Mouse (Mus musculus) MEL (cell line): ENCODE measurements around the gene Zmynd12. TPM values are rescaled to one million over a fixed set of nuclear protein-coding genes. Genes with fewer than 3 reads are reported as not detected.

Source experiments
- DNase-seq: peaks from one replicate; pipeline ENCODE4 v3.0.0; 2011; ENCODE audit warnings: low read depth, low spot score
- H3K27ac ChIP-seq: 2 replicates; pipeline ENCODE4 v1.5.1; 2012; ENCODE audit warnings: low read depth, mild to moderate bottlenecking, control low read depth, low read length, moderate library complexity; ENCODE audit not compliant: control insufficient read depth
- H3K27me3 ChIP-seq, 2 experiments: fragments of 150-350 bp in 1 of 2; sonication (generic) in 1 of 2; 2 replicates each; pipeline ENCODE4 v1.6.1; 2012; ENCODE audit warnings: low read length in 2 of 2, mild to moderate bottlenecking in 2 of 2, improper control_type of control experiment in 1 of 2, moderate library complexity in 1 of 2; ENCODE audit not compliant: insufficient read depth in 2 of 2, control insufficient read depth in 1 of 2
- H3K36me3 ChIP-seq, 2 experiments: 2 replicates each; pipeline ENCODE4 v1.6.1; 2012 to 2014; ENCODE audit warnings: low read length in 2 of 2, improper control_type of control experiment in 1 of 2, inconsistent platforms in 1 of 2, mild to moderate bottlenecking in 1 of 2; ENCODE audit not compliant: insufficient read depth in 2 of 2, control insufficient read depth in 1 of 2
- H3K4me1 ChIP-seq, 2 experiments: fragments of 150-350 bp in 1 of 2; sonication (generic) in 1 of 2; 2 replicates each; pipeline ENCODE4 v1.6.1; 2012; ENCODE audit warnings: low read length in 2 of 2, improper control_type of control experiment in 1 of 2, mild to moderate bottlenecking in 1 of 2; ENCODE audit not compliant: insufficient read depth in 2 of 2, control insufficient read depth in 1 of 2
- H3K4me3 ChIP-seq, 2 experiments: fragments of 150-350 bp in 1 of 2; sonication (generic) in 1 of 2; 2 replicates each; pipeline ENCODE4 v1.5.1; 2012; ENCODE audit warnings: low read depth in 2 of 2, low read length in 2 of 2, mild to moderate bottlenecking in 2 of 2, moderate library complexity in 2 of 2, control low read depth in 1 of 2, improper control_type of control experiment in 1 of 2; ENCODE audit not compliant: control insufficient read depth in 1 of 2, insufficient read depth in 1 of 2
- H3K79me2 ChIP-seq: 2 replicates; pipeline ENCODE4 v1.6.1; 2012; ENCODE audit warnings: mild to moderate bottlenecking, low read length, moderate library complexity; ENCODE audit not compliant: control insufficient read depth, poor library complexity, insufficient read depth
- H3K9ac ChIP-seq: 2 replicates; pipeline ENCODE4 v1.6.1; 2012; ENCODE audit warnings: low read depth, mild to moderate bottlenecking, control low read depth, low read length, moderate library complexity; ENCODE audit not compliant: control insufficient read depth, poor library complexity, severe bottlenecking
- H3K9me3 ChIP-seq: fragments of 150-350 bp; sonication (generic); replicated peaks from 2 replicates; pipeline ENCODE4 v1.6.1; 2012; ENCODE audit warnings: mild to moderate bottlenecking, low read length, improper control_type of control experiment, moderate library complexity; ENCODE audit not compliant: insufficient read depth
- BHLHE40 ChIP-seq: IDR thresholded peaks from 2 replicates; pipeline ENCODE4 v1.6.1; 2012; ENCODE audit warnings: low read depth, mild to moderate bottlenecking, inconsistent platforms, low read length, improper control_type of control experiment, borderline replicate concordance
- CHD1 ChIP-seq: IDR thresholded peaks from 2 replicates; pipeline ENCODE4 v1.6.1; 2012; ENCODE audit warnings: low read depth, mild to moderate bottlenecking, inconsistent platforms, low read length, improper control_type of control experiment
- CHD2 ChIP-seq: IDR thresholded peaks from 2 replicates; pipeline ENCODE4 v1.6.1; 2011; ENCODE audit warnings: low read length, improper control_type of control experiment
- CTCF ChIP-seq, 3 experiments: IDR thresholded peaks in 2 of 3; conservative IDR thresholded peaks in 1 of 3; 2 replicates each; pipeline ENCODE4 v1.5.1; 2011 to 2012; ENCODE audit warnings: low read length in 3 of 3, low read depth in 2 of 3, mild to moderate bottlenecking in 2 of 3, improper control_type of control experiment in 1 of 3, inconsistent platforms in 1 of 3, mixed read lengths in 1 of 3, moderate library complexity in 1 of 3; ENCODE audit not compliant: control insufficient read depth in 1 of 3, insufficient read depth in 1 of 3, poor library complexity in 1 of 3, severe bottlenecking in 1 of 3
- E2F4 ChIP-seq: IDR thresholded peaks from 2 replicates; pipeline ENCODE4 v1.6.1; 2011; ENCODE audit warnings: low read depth, low read length, improper control_type of control experiment, borderline replicate concordance
- ELF1 ChIP-seq: IDR thresholded peaks from 2 replicates; pipeline ENCODE4 v1.6.1; 2014; ENCODE audit warnings: low read depth, mild to moderate bottlenecking, inconsistent platforms, low read length, improper control_type of control experiment, moderate library complexity
- EP300 ChIP-seq, 2 experiments: IDR thresholded peaks; 2 replicates each; pipeline ENCODE4 v1.6.1; 2011; ENCODE audit warnings: improper control_type of control experiment in 2 of 2, low read length in 2 of 2, low read depth in 1 of 2, mild to moderate bottlenecking in 1 of 2
- ETS1 ChIP-seq: IDR thresholded peaks from 2 replicates; pipeline ENCODE4 v1.6.1; 2012; ENCODE audit warnings: low read depth, mild to moderate bottlenecking, inconsistent platforms, low read length, improper control_type of control experiment, moderate library complexity
- GATA1 ChIP-seq: IDR thresholded peaks from 2 replicates; pipeline ENCODE4 v1.6.1; 2011; ENCODE audit warnings: low read depth, low read length, improper control_type of control experiment
- HCFC1 ChIP-seq: IDR thresholded peaks from 2 replicates; pipeline ENCODE4 v1.6.1; 2012; ENCODE audit warnings: low read depth, mild to moderate bottlenecking, inconsistent platforms, low read length, improper control_type of control experiment, moderate library complexity
- JUND ChIP-seq: IDR thresholded peaks from 2 replicates; pipeline ENCODE4 v1.6.1; 2011; ENCODE audit warnings: low read depth, mild to moderate bottlenecking, improper control_type of control experiment, low read length
- MAFK ChIP-seq: IDR thresholded peaks from 2 replicates; pipeline ENCODE4 v1.6.1; 2011; ENCODE audit warnings: low read depth, mild to moderate bottlenecking, low read length, improper control_type of control experiment, borderline replicate concordance
- MAZ ChIP-seq: IDR thresholded peaks from 2 replicates; pipeline ENCODE4 v1.6.1; 2012; ENCODE audit warnings: low read depth, mild to moderate bottlenecking, inconsistent platforms, low read length, improper control_type of control experiment
- MEF2A ChIP-seq: IDR thresholded peaks from 2 replicates; pipeline ENCODE4 v1.6.1; 2014; ENCODE audit warnings: low read depth, mild to moderate bottlenecking, inconsistent platforms, low read length, improper control_type of control experiment; ENCODE audit not compliant: poor library complexity, insufficient replicate concordance, severe bottlenecking; ENCODE audit errors: extremely low read depth
- POLR2A ChIP-seq, 2 experiments: IDR thresholded peaks; 2 replicates each; pipeline ENCODE4 v1.6.1; 2011 to 2012; ENCODE audit warnings: low read length in 2 of 2, mild to moderate bottlenecking in 2 of 2, control low read depth in 1 of 2, improper control_type of control experiment in 1 of 2, low read depth in 1 of 2, moderate library complexity in 1 of 2; ENCODE audit not compliant: control insufficient read depth in 1 of 2, insufficient read depth in 1 of 2, poor library complexity in 1 of 2
- POLR2AphosphoS5 ChIP-seq: IDR thresholded peaks from 2 replicates; pipeline ENCODE4 v1.6.1; 2012; ENCODE audit warnings: low read depth, borderline replicate concordance, mild to moderate bottlenecking, inconsistent platforms, low read length, moderate library complexity, mixed read lengths
- RAD21 ChIP-seq: IDR thresholded peaks from 2 replicates; pipeline ENCODE4 v1.6.1; 2011; ENCODE audit warnings: mild to moderate bottlenecking, low read depth, low read length, improper control_type of control experiment
- SIN3A ChIP-seq: IDR thresholded peaks from 2 replicates; pipeline ENCODE4 v1.6.1; 2012; ENCODE audit warnings: low read length, improper control_type of control experiment, inconsistent platforms
- SMC3 ChIP-seq: IDR thresholded peaks from 2 replicates; pipeline ENCODE4 v1.6.1; 2011; ENCODE audit warnings: low read depth, low read length, improper control_type of control experiment
- TAL1 ChIP-seq: IDR thresholded peaks from 2 replicates; pipeline ENCODE4 v1.6.1; 2012; ENCODE audit warnings: mild to moderate bottlenecking, inconsistent platforms, low read length, moderate library complexity, mixed read lengths
- TBP ChIP-seq: IDR thresholded peaks from 2 replicates; pipeline ENCODE4 v1.8.0; 2011; ENCODE audit warnings: low read depth, low read length, improper control_type of control experiment
- TCF12 ChIP-seq: IDR thresholded peaks from 2 replicates; pipeline ENCODE4 v1.6.1; 2014; ENCODE audit warnings: low read depth, mild to moderate bottlenecking, inconsistent platforms, low read length, improper control_type of control experiment, moderate library complexity
- UBTF ChIP-seq: IDR thresholded peaks from 2 replicates; pipeline ENCODE4 v1.6.1; 2012; ENCODE audit warnings: low read depth, mild to moderate bottlenecking, inconsistent platforms, low read length, improper control_type of control experiment, moderate library complexity, borderline replicate concordance; ENCODE audit not compliant: insufficient read depth
- USF2 ChIP-seq, 2 experiments: IDR thresholded peaks; 2 replicates each; pipeline ENCODE4 v1.6.1; 2011 to 2012; ENCODE audit warnings: improper control_type of control experiment in 2 of 2, low read length in 2 of 2, borderline replicate concordance in 1 of 2, inconsistent platforms in 1 of 2, low read depth in 1 of 2, mild to moderate bottlenecking in 1 of 2; ENCODE audit not compliant: insufficient read depth in 1 of 2
- polyA plus RNA-seq, 2 experiments: library from polyadenylated mRNA; stranded (reverse) in 1 of 2; unstranded in 1 of 2; fragments of >175 nt in 1 of 2; fragments of >200 nt in 1 of 2; gene quantifications; 2 replicates each; pipeline versions ENCODE4 v1.2.1 to v1.2.4; 2012; ENCODE audit warnings: low replicate concordance in 2 of 2, low read depth in 1 of 2; ENCODE audit not compliant: insufficient read length in 2 of 2, insufficient read depth in 1 of 2, missing spikeins in 1 of 2
- total RNA-seq: library from RNA; depleted of rRNA; stranded (reverse); fragments of 300-350 nt; gene quantifications from 2 replicates; pipeline ENCODE4 v1.2.3, GENCODE M21; 2012

Gene Zmynd12
- total and polyA plus RNA-seq, 3 experiments, result 0.04 TPM; not detected in 2

DNA sequence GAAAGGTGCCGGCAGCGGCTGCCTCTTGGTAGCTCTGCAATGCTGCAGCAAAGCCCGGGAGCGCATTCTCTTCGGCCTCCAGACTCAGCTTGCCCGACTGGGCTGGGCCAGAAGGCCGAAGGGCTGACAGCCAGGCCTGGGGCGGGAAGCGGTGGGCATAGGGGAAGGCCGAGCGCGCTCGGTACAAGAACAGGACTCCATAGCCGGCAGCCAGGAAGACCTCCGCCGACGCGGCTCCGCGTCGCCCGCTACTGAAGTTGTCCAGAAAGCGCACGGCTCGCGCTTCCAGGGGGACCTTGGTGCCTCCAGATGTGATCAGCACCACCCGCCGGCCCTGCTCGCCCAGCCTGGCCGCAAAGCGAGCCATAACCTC lies 707 bp upstream of the Zmynd12 start:
- H3K9ac ChIP-seq, result peak overlapping the region; percentile 86
- H3K27me3 ChIP-seq, result no peaks in the 10 kb centered on the region
- H3K4me1 ChIP-seq, result peaks cover 4 to 23% of the 10 kb centered on the region in 2 experiments

DNA sequence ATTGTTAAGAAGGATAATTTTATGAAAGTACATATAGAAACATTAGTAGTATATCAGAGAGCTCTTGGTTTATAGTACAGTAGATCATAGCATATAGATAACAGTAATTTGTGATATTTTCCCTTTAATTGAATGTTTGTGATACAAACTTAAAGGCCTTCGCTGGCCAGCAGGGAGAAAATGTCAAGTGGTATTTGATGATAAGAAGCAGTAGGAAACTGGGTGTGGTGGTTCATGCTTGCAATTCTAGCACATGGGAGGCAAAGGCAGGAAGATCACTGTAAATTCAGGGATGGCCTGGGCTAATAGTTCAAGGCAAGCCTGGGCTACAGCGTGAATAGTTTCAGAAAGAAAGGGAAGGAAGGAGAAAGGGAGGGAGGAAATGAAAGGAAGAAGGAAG lies 2.5 kb downstream of the Zmynd12 start:
- H3K36me3 ChIP-seq, result peaks cover 0 to 7% of the 10 kb centered on the region in 2 experiments; a peak in 2 of 4 replicates
- H3K4me3 ChIP-seq, result no peak overlapping the region
- H3K79me2 ChIP-seq, result no peaks in the 10 kb centered on the region; the same call in 1 of the 2 replicates
- H3K9ac ChIP-seq, result no peak overlapping the region
- DNase-seq, result peak; percentile 37
- H3K27ac ChIP-seq, result no peak overlapping the region
- H3K9me3 ChIP-seq, result no peaks in the 10 kb centered on the region
- TF ChIP-seq E2F4 (no peak), EP300 (IDR thresholded peaks at IDR 0.05; ENCODE audit: low read depth in 1 of 2, low read length in 2 of 2) (peak in 1 of 2 experiments; percentile 10; a peak in 2 of 4 replicates), GATA1 (peak; percentile 31), TAL1 (0 out of 2 replicates have a peak, but pooled peaks have one; percentile 9)
- H3K4me1 ChIP-seq, result peaks cover 2 to 13% of the 10 kb centered on the region in 2 experiments; a peak in 2 of 4 replicates
- H3K27me3 ChIP-seq, result peaks cover 0 to 3% of the 10 kb centered on the region in 2 experiments; a peak in 2 of 4 replicates

More for the DNA sequence above, 707 bp upstream of the Zmynd12 start:
- peaks cover 0 to 22% of the 10 kb centered on the region in 2 experiments; a peak in 2 of 4 replicates for H3K36me3 ChIP-seq
- peak overlapping the region; percentile 75 to 94 for H3K4me3 ChIP-seq
- 0 out of 2 replicates have a peak overlapping the region, but pooled peaks have one; percentile 46 for H3K27ac ChIP-seq
- no peak for DNase-seq
- TF ChIP-seq POLR2A (IDR thresholded peaks at IDR 0.05; ENCODE audit: control insufficient read depth in 1 of 2, insufficient read depth in 1 of 2, low read depth in 1 of 2, low read length in 2 of 2, poor library complexity in 1 of 2) (peak in 1 of 2 experiments; percentile 75; a peak in 1 of 4 replicates), ETS1 (no peak)
- no peaks in the 10 kb centered on the region for H3K9me3 ChIP-seq
- no peaks in the 10 kb centered on the region; the same call in 1 of the 2 replicates for H3K79me2 ChIP-seq

DNA sequence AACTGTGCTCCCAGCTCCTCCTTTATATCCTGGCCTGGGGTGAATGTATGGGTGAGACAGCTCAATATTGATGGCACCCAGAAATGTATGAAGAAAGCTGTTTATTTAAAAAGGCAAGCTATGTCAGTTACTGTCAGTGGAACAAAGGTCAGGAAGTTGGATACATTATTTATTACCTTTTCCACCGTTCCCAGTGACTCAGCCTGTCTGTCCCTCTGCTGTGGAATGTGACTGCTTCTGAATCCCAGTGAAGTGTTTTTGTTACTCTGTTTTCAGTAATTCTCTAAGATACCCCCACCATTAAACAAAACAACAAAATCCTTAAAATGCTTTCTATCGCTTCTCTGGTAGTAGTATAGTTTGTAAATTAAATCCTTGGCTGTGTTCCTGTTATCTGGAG lies 3.0 kb downstream of the Zmynd12 start:
- TF ChIP-seq TAL1 (no peak), UBTF (no peak), SIN3A (no peak), RAD21 (no peak), CTCF (IDR thresholded peaks at IDR 0.05 in 2 of 3, conservative IDR thresholded peaks at IDR 0.05 in 1 of 3; ENCODE audit: control insufficient read depth in 1 of 3, insufficient read depth in 1 of 3, low read depth in 2 of 3, low read length in 3 of 3, poor library complexity in 1 of 3, severe bottlenecking in 1 of 3) (no peak), SMC3 (no peak), BHLHE40 (no peak), ELF1 (no peak), MAZ (no peak), MAFK (no peak), MEF2A (no peak), TBP (no peak), JUND (no peak), E2F4 (no peak), USF2 (IDR thresholded peaks at IDR 0.05; ENCODE audit: borderline replicate concordance in 1 of 2, insufficient read depth in 1 of 2, low read depth in 1 of 2, low read length in 2 of 2) (no peak), TCF12 (no peak), HCFC1 (no peak), CHD2 (no peak), CHD1 (no peak), POLR2AphosphoS5 (no peak)
- TF ChIP-seq, all 39 proteins: peak for 0
- DNase-seq, result no peak
- Histone ChIP-seq H3K27ac (no peak overlapping the region), H3K9me3 (no peaks in the 10 kb centered on the region), H3K79me2 (no peaks in the 10 kb centered on the region; the same call in 1 of the 2 replicates), H3K4me3 (no peak overlapping the region), H3K9ac (no peak overlapping the region), H3K27me3 (peaks cover 0 to 3% of the 10 kb centered on the region in 2 experiments; a peak in 2 of 4 replicates), H3K4me1 (peaks cover 2 to 13% of the 10 kb centered on the region in 2 experiments; a peak in 2 of 4 replicates), H3K36me3 (peaks cover 0 to 7% of the 10 kb centered on the region in 2 experiments; a peak in 2 of 4 replicates)
